Mouse (Mus musculus): ENCODE results near the gene Cxcl14. TPM values are rescaled to one million over a fixed set of nuclear protein-coding genes. Genes with fewer than 3 reads are reported as not detected.
A peak's percentile ranks its signal among the peaks of the same experiment; 100 is the strongest.

Gene Cxcl14
- polyA plus RNA-seq, 1 experiment from 2014 or later, result 21.0 TPM

DNA sequence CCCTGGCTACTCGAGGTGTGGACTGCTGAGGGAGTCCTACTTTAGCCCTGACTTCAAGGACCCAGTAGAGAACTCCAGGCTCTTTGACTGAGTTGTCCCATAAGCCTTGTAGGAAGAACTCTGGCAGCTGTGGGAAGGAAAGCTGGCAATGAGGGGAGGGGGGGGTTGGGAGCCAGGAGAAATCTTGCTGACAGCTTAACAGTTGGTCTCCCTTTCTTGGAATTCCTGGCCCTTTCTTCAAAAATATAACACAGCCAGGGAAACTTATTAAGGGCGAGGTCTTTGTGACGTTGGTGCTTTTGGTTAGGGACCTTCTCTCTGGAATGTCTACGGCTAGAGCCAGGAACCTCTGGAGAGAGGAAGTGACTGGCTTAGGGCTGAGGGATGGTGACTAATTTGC is 8.1 kb upstream of the Cxcl14 start:
- 69% methylated on average over 4 of the region's 4 CpGs for WGBS
- ATAC-seq, result no peak
- no peaks in the 10 kb centered on the region for H3K36me3 ChIP-seq (ENCODE audit: control insufficient read depth, insufficient read depth, low read length)

DNA sequence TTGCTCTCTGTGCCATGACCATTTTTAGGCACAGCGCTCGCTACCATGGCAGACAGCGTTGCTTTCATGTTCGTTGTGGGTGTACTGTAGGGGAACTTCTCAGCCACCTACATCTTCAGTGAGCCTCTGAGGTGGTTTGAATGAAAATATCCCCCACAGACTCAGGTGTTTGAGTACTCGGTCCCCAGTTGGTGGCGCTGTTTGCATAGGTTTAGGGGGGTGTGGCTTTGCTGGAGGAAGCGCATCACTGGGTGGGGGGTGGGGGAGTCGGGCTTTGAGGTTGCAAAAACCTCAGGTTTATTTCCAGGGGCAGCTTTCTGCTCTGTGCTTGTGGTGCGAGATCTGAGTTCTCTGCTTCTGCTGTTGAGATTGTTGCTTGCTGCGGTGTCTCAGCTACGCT is 3.0 kb upstream of the Cxcl14 start:
- no peaks in the 10 kb centered on the region for H3K36me3 ChIP-seq (ENCODE audit: control insufficient read depth, insufficient read depth, low read length)
- no peak overlapping the region for H3K4me3 ChIP-seq (ENCODE audit: low read depth, low read length)
- 94% methylated on average over 11 of the region's 11 CpGs for WGBS
- H3K27ac ChIP-seq (ENCODE audit: low read length), result no peak overlapping the region
- peaks cover 18% of the 10 kb centered on the region for H3K4me1 ChIP-seq (ENCODE audit: control insufficient read depth, insufficient read depth, low read length)
- H3K4me2 ChIP-seq (ENCODE audit: low read length), result no peak overlapping the region
- H3K9me3 ChIP-seq (replicated peaks; ENCODE audit: control insufficient read depth, low read length, poor library complexity, severe bottlenecking), result no peaks in the 10 kb centered on the region
- no peak overlapping the region for H3K9ac ChIP-seq (ENCODE audit: low read depth, low read length)
- H3K27me3 ChIP-seq (ENCODE audit: control insufficient read depth, insufficient read depth, low read depth, low read length), result peaks cover 21% of the 10 kb centered on the region
- ATAC-seq, result no peak

More for the DNA sequence above, 8.1 kb upstream of the Cxcl14 start:
- H3K27me3 ChIP-seq (ENCODE audit: control insufficient read depth, insufficient read depth, low read depth, low read length), result no peaks in the 10 kb centered on the region; the same call in 1 of the 2 replicates
- H3K27ac ChIP-seq (ENCODE audit: low read length), result no peak overlapping the region
- no peak overlapping the region for H3K9ac ChIP-seq (ENCODE audit: low read depth, low read length)
- no peak overlapping the region for H3K4me2 ChIP-seq (ENCODE audit: low read length)
- H3K4me3 ChIP-seq (ENCODE audit: low read depth, low read length), result no peak overlapping the region
- no peaks in the 10 kb centered on the region for H3K4me1 ChIP-seq (ENCODE audit: control insufficient read depth, insufficient read depth, low read length)
- no peaks in the 10 kb centered on the region for H3K9me3 ChIP-seq (replicated peaks; ENCODE audit: control insufficient read depth, low read length, poor library complexity, severe bottlenecking)

DNA sequence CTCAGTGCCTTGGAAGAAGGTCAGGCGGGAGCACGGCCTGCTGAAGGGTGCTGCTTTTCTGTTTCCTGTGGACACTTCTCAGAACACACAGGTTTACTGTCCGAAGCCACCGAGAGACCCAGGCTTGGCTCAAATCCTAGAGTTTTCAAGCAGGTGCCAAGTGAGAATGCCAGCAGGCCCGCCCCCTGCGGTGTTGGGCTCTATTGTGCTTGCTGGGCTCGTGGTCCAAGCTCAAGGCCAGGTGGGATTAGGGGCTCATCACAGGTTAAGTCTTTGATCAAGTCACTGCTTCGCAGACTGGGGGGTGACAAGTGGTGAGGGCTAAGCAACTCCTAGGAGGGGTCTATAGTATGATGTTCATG is 289 bp upstream of the Cxcl14 start:
- Histone ChIP-seq H3K27ac (ENCODE audit: low read length) (no peak overlapping the region), H3K36me3 (ENCODE audit: control insufficient read depth, insufficient read depth, low read length) (no peaks in the 10 kb centered on the region), H3K4me3 (ENCODE audit: low read depth, low read length) (peak overlapping the region; percentile 48), H3K27me3 (ENCODE audit: control insufficient read depth, insufficient read depth, low read depth, low read length) (peaks cover 38% of the 10 kb centered on the region), H3K9me3 (replicated peaks; ENCODE audit: control insufficient read depth, low read length, poor library complexity, severe bottlenecking) (no peaks in the 10 kb centered on the region), H3K4me1 (ENCODE audit: control insufficient read depth, insufficient read depth, low read length) (peaks cover 18% of the 10 kb centered on the region), H3K4me2 (ENCODE audit: low read length) (peak overlapping the region; percentile 70), H3K9ac (ENCODE audit: low read depth, low read length) (peak overlapping the region; percentile 63)
- ATAC-seq, result no peak; the same call in 1 of the 2 replicates
- 3% methylated on average over 8 of the region's 8 CpGs for whole genome bisulfite sequencing

DNA sequence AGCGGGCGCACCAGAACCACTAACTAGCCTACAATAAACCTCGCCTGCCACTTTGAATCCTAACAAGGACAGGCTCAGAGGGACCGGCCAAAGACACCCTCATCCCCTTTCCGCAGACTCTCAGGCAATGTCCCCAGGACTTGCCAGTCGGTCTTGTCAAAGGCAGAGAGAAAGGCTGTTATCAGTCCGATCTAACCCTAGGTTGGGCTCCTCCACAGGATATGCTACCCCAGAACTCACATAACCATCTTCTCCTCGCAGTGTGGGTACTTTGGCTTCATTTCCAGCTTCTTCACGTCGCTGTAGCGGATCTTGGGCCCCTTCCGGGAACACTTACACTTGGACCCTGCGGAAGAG is 787 bp downstream of the Cxcl14 start:
- 2% methylated on average over 13 of the region's 13 CpGs for WGBS
- Histone ChIP-seq H3K27ac (ENCODE audit: low read length) (no peak overlapping the region), H3K27me3 (ENCODE audit: control insufficient read depth, insufficient read depth, low read depth, low read length) (peaks cover 42% of the 10 kb centered on the region), H3K4me3 (ENCODE audit: low read depth, low read length) (peak overlapping the region; percentile 48), H3K4me2 (ENCODE audit: low read length) (peak overlapping the region; percentile 70), H3K9ac (ENCODE audit: low read depth, low read length) (peak overlapping the region; percentile 63), H3K9me3 (replicated peaks; ENCODE audit: control insufficient read depth, low read length, poor library complexity, severe bottlenecking) (no peaks in the 10 kb centered on the region), H3K36me3 (ENCODE audit: control insufficient read depth, insufficient read depth, low read length) (no peaks in the 10 kb centered on the region), H3K4me1 (ENCODE audit: control insufficient read depth, insufficient read depth, low read length) (peaks cover 18% of the 10 kb centered on the region)
- ATAC-seq, result peak; percentile 46; the same call in 1 of the 2 replicates

DNA sequence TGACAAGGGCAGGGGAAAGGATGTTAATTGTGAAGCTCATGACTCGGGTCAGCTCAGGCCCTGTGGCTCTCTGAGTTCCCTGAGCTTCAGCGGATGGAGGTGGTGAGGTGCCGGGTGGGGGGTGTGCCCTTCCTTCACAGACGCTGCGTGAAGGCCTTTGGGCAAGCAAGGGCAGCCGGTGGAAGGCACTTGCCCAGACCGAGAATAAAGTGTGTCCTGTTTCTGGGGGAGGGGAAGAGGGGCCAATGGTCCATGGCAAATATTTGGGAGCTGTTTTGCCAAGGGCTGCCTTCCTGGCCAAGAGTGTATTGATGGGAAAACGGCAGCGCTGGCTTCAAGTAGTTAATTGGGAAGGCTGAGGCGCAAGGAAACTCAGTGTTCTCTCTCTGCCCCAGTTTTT is 1.4 kb downstream of the Cxcl14 start:
- Histone ChIP-seq H3K4me1 (ENCODE audit: control insufficient read depth, insufficient read depth, low read length) (peaks cover 18% of the 10 kb centered on the region), H3K4me3 (ENCODE audit: low read depth, low read length) (peak overlapping the region; percentile 48), H3K36me3 (ENCODE audit: control insufficient read depth, insufficient read depth, low read length) (no peaks in the 10 kb centered on the region), H3K27me3 (ENCODE audit: control insufficient read depth, insufficient read depth, low read depth, low read length) (peaks cover 42% of the 10 kb centered on the region), H3K4me2 (ENCODE audit: low read length) (peak overlapping the region; percentile 70), H3K9ac (ENCODE audit: low read depth, low read length) (no peak overlapping the region), H3K27ac (ENCODE audit: low read length) (no peak overlapping the region), H3K9me3 (replicated peaks; ENCODE audit: control insufficient read depth, low read length, poor library complexity, severe bottlenecking) (no peaks in the 10 kb centered on the region)
- 6% methylated on average over 10 of the region's 10 CpGs for WGBS
- ATAC-seq, result no peak

DNA sequence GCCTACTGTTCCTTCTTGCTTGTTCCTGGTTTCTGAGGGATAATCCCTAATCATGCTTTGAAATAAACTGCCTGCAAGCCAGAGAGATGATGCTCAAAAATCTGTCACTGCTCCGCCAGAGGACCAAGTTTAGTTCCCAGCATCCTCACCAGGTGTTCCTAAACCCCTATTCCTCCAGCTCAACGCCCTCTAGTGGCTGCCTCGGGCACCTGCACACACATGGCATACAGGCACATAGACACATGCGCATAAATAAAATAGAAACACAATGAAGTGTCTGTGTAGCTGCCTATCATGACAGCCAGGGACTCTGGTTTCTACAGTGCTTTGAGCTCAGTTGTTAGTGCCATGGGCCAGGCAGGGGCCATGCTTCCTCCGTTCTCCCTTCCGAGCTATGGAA is 6.4 kb downstream of the Cxcl14 start:
- Histone ChIP-seq H3K9ac (ENCODE audit: low read depth, low read length) (no peak overlapping the region), H3K27me3 (ENCODE audit: control insufficient read depth, insufficient read depth, low read depth, low read length) (peaks cover 25% of the 10 kb centered on the region), H3K36me3 (ENCODE audit: control insufficient read depth, insufficient read depth, low read length) (no peaks in the 10 kb centered on the region), H3K4me3 (ENCODE audit: low read depth, low read length) (no peak overlapping the region), H3K9me3 (replicated peaks; ENCODE audit: control insufficient read depth, low read length, poor library complexity, severe bottlenecking) (no peaks in the 10 kb centered on the region), H3K27ac (ENCODE audit: low read length) (no peak overlapping the region), H3K4me1 (ENCODE audit: control insufficient read depth, insufficient read depth, low read length) (peaks cover 8% of the 10 kb centered on the region; the same call in 1 of the 2 replicates), H3K4me2 (ENCODE audit: low read length) (no peak overlapping the region)
- ATAC-seq, result no peak
- WGBS, result 85% methylated on average over 6 of the region's 6 CpGs

DNA sequence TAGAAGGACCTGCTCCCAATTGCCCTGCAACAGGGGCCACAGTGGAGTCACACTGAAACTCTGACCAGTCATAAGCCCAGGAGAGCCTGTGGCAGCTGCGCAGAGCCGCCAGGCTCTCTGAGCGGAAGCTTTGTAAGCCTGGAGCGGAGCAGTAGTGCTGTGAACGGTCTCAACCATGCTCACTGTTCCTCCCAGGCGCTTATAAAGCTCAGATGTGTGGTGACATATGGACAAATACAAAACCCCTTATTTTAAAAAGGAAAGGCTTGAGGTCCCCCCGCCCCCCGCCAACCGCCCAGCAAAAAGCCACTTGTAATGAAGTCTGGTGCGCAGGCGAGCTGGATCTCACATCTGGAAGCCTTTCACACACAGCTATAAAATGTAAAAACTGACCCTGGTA is 7.1 kb downstream of the Cxcl14 start:
- peaks cover 22% of the 10 kb centered on the region for H3K27me3 ChIP-seq (ENCODE audit: control insufficient read depth, insufficient read depth, low read depth, low read length)
- H3K9ac ChIP-seq (ENCODE audit: low read depth, low read length), result no peak overlapping the region
- no peaks in the 10 kb centered on the region for H3K9me3 ChIP-seq (replicated peaks; ENCODE audit: control insufficient read depth, low read length, poor library complexity, severe bottlenecking)
- H3K4me3 ChIP-seq (ENCODE audit: low read depth, low read length), result no peak overlapping the region
- WGBS, result 46% methylated on average over 11 of the region's 11 CpGs
- H3K4me2 ChIP-seq (ENCODE audit: low read length), result 0 out of 2 replicates have a peak overlapping the region, but pooled peaks have one; percentile 5
- no peaks in the 10 kb centered on the region for H3K36me3 ChIP-seq (ENCODE audit: control insufficient read depth, insufficient read depth, low read length)
- H3K27ac ChIP-seq (ENCODE audit: low read length), result no peak overlapping the region
- peaks cover 6% of the 10 kb centered on the region; the same call in 1 of the 2 replicates for H3K4me1 ChIP-seq (ENCODE audit: control insufficient read depth, insufficient read depth, low read length)
- no peak for ATAC-seq

DNA sequence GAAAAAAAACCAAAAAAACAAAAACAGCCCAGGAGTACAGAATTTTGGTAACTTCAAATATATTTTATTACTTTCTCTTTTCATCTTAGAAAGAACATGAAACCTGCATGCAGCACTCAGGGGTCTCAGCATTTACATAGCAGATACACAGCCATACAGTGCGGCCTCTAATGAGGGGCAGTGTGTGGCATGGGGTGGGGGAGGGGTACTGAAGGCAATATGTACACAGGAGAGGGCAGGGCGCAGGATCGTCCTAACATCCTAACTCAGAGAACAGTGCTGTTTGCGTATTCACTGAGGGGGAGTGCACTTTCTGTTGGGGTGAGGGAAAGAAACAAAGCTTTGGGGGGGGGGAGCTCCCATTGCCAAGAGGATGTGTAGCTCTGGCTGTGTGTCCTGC is 7.8 kb downstream of the Cxcl14 start:
- Histone ChIP-seq H3K4me3 (ENCODE audit: low read depth, low read length) (no peak overlapping the region), H3K4me1 (ENCODE audit: control insufficient read depth, insufficient read depth, low read length) (peaks cover 6% of the 10 kb centered on the region; the same call in 1 of the 2 replicates), H3K9ac (ENCODE audit: low read depth, low read length) (no peak overlapping the region), H3K27ac (ENCODE audit: low read length) (no peak overlapping the region), H3K4me2 (ENCODE audit: low read length) (no peak overlapping the region), H3K9me3 (replicated peaks; ENCODE audit: control insufficient read depth, low read length, poor library complexity, severe bottlenecking) (no peaks in the 10 kb centered on the region), H3K36me3 (ENCODE audit: control insufficient read depth, insufficient read depth, low read length) (no peaks in the 10 kb centered on the region), H3K27me3 (ENCODE audit: control insufficient read depth, insufficient read depth, low read depth, low read length) (peaks cover 16% of the 10 kb centered on the region)
- 47% methylated on average over 4 of the region's 4 CpGs for WGBS
- no peak for ATAC-seq

DNA sequence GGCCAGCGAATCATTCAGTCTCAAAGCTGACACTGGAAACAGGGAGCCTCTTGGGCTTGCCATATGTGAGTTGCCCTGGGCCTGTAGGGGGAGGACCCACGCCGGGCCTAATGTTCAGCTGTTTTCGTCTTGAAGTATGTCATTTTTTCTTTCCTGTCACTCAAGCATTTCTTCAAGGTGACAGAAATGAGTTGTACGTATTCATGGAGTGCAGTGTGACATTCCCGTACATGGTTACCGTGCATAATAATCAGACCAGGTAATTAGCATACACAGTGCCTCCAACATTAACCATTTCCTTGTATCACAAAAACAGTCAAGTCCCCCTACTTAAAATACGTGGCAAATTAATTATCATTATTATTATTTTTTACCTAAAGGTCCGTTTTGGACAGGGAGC is 9.3 kb downstream of the Cxcl14 start:
- no peak overlapping the region for H3K9ac ChIP-seq (ENCODE audit: low read depth, low read length)
- no peak overlapping the region for H3K4me3 ChIP-seq (ENCODE audit: low read depth, low read length)
- no peak overlapping the region for H3K27ac ChIP-seq (ENCODE audit: low read length)
- ATAC-seq, result no peak
- H3K9me3 ChIP-seq (replicated peaks; ENCODE audit: control insufficient read depth, low read length, poor library complexity, severe bottlenecking), result no peaks in the 10 kb centered on the region
- peaks cover 6% of the 10 kb centered on the region; the same call in 1 of the 2 replicates for H3K4me1 ChIP-seq (ENCODE audit: control insufficient read depth, insufficient read depth, low read length)
- no peak overlapping the region for H3K4me2 ChIP-seq (ENCODE audit: low read length)
- no peaks in the 10 kb centered on the region for H3K36me3 ChIP-seq (ENCODE audit: control insufficient read depth, insufficient read depth, low read length)
- 51% methylated on average over 9 of the region's 9 CpGs for WGBS
- peaks cover 7% of the 10 kb centered on the region for H3K27me3 ChIP-seq (ENCODE audit: control insufficient read depth, insufficient read depth, low read depth, low read length)

Measured in midbrain, embryonic 16.5 days (tissue).